ENCODE assay signal across 22 mouse cellular contexts in genomic region chr13:40967609-40968008, GRCm38 (mm10).
"Had no signal": no experiment of that assay in that cellular context is flagged by ENCODE, and none has a peak within 500 bp of the region (broad histone marks: within the 10 kb centered on the region; RNA-seq: fewer than 3 reads in every experiment).

No protein-coding gene starts in this region.

- DNase-seq: heart, postnatal 10 days; heart, postnatal 14 days; heart, postnatal 36 days; heart, postnatal 4 days; kidney, adult 11 months; kidney, adult 18-20 months; kidney, adult 2 months; kidney, adult 8-10 months; kidney, adult 9 months; kidney, postnatal 10 days; kidney, postnatal 14 days; kidney, postnatal 25 days; kidney, postnatal 36 days; kidney, postnatal 4 days; layer of hippocampus, adult 9-11 months; layer of hippocampus, postnatal 36 days had no signal

- ATAC-seq: hindbrain, embryonic 16.5 days; hindbrain, postnatal 0 days; inflammation-experienced regulatory T-cells, adult 6 months; intestine, embryonic 15.5 days; intestine, embryonic 16.5 days; intestine, postnatal 0 days had no signal
